Mouse (Mus musculus): ENCODE results near the gene Bend3. TPM values are rescaled to one million over a fixed set of nuclear protein-coding genes. Genes with fewer than 3 reads are reported as not detected.

Bend3 gene
- total RNA-seq, 2 experiments from 2014 or later = 5.6 to 7.4 TPM

- intact Hi-C loops (cut with DNase I) = loop anchor here (2.0 kb wide), 1 partner anchor 57 kb away; no protein-coding TSS in a partner anchor
Observed at GRCm38 (mm10) chr10:43477865-43478681, 558 bp upstream of the Bend3 start.

GRCm38 (mm10) chr10:43479436-43480157, 966 bp downstream of the Bend3 start:
- intact Hi-C loops (cut with DNase I) = loop anchor here (2.0 kb wide), 2 partner anchors 59 to 61 kb away; partner anchors contain the start of gene 1700021F05Rik

More at GRCm38 (mm10) chr10:43477865-43478681, 558 bp upstream of the Bend3 start:
- peak; percentile 34 to 70 for DNase-seq (ENCODE audit: extremely low spot score in 1 of 2, low spot score in 2 of 2)

GRCm38 (mm10) chr10:43480227-43480849, 1.7 kb downstream of the Bend3 start:
- no peak for DNase-seq (ENCODE audit: extremely low spot score in 1 of 2, low spot score in 2 of 2)
- intact Hi-C loops (cut with DNase I) = loop anchor here (2.0 kb wide), 1 partner anchor 60 kb away; the partner anchor contains the start of gene 1700021F05Rik

More at GRCm38 (mm10) chr10:43479436-43480157, 966 bp downstream of the Bend3 start:
- peak; percentile 48 to 88 for DNase-seq (ENCODE audit: extremely low spot score in 1 of 2, low spot score in 2 of 2)

GRCm38 (mm10) chr10:43481179-43481578, 2.5 kb downstream of the Bend3 start:
- intact Hi-C loops (cut with DNase I) = loop anchor here (2.0 kb wide), 1 partner anchor 60 kb away; the partner anchor contains the start of gene 1700021F05Rik
- no peak for DNase-seq (ENCODE audit: extremely low spot score in 1 of 2, low spot score in 2 of 2)

GRCm38 (mm10) chr10:43482021-43482420, 3.4 kb downstream of the Bend3 start:
- intact Hi-C loops (cut with DNase I) = no loop called here
- DNase-seq (ENCODE audit: extremely low spot score in 1 of 2, low spot score in 2 of 2) = no peak

- DNase-seq (ENCODE audit: extremely low spot score in 1 of 2, low spot score in 2 of 2) = peak in 1 of 2 experiments; percentile 51
- intact Hi-C loops (cut with DNase I) = no loop called here
Observed at GRCm38 (mm10) chr10:43483426-43483995, 4.9 kb downstream of the Bend3 start.

GRCm38 (mm10) chr10:43485751-43486268, 7.2 kb downstream of the Bend3 start:
- no peak for DNase-seq (ENCODE audit: extremely low spot score in 1 of 2, low spot score in 2 of 2)

GRCm38 (mm10) chr10:43487441-43488010, 8.9 kb downstream of the Bend3 start:
- intact Hi-C loops (cut with DNase I) = no loop called here

More at GRCm38 (mm10) chr10:43485751-43486268, 7.2 kb downstream of the Bend3 start:
- intact Hi-C loops (cut with DNase I) = no loop called here

GRCm38 (mm10) chr10:43488258-43488657, 9.6 kb downstream of the Bend3 start:
- no peak for DNase-seq (ENCODE audit: extremely low spot score in 1 of 2, low spot score in 2 of 2)
- intact Hi-C loops (cut with DNase I) = no loop called here

More at GRCm38 (mm10) chr10:43487441-43488010, 8.9 kb downstream of the Bend3 start:
- DNase-seq (ENCODE audit: extremely low spot score in 1 of 2, low spot score in 2 of 2) = no peak

- intact Hi-C loops (cut with DNase I) = no loop called here
- DNase-seq (ENCODE audit: extremely low spot score in 1 of 2, low spot score in 2 of 2) = no peak
Observed at GRCm38 (mm10) chr10:43489139-43489538, 10.5 kb downstream of the Bend3 start.

- intact Hi-C loops (cut with DNase I) = no loop called here
- DNase-seq (ENCODE audit: extremely low spot score in 1 of 2, low spot score in 2 of 2) = no peak
Observed at GRCm38 (mm10) chr10:43489550-43489949, 10.9 kb downstream of the Bend3 start.

- DNase-seq (ENCODE audit: extremely low spot score in 1 of 2, low spot score in 2 of 2) = no peak
- intact Hi-C loops (cut with DNase I) = no loop called here
Observed at GRCm38 (mm10) chr10:43490034-43490433, 11.4 kb downstream of the Bend3 start.

GRCm38 (mm10) chr10:43490846-43491245, 12.2 kb downstream of the Bend3 start:
- DNase-seq (ENCODE audit: extremely low spot score in 1 of 2, low spot score in 2 of 2) = no peak
- intact Hi-C loops (cut with DNase I) = no loop called here

GRCm38 (mm10) chr10:43502599-43502998, 24.0 kb downstream of the Bend3 start:
- DNase-seq (ENCODE audit: extremely low spot score in 1 of 2, low spot score in 2 of 2) = no peak
- intact Hi-C loops (cut with DNase I) = no loop called here

GRCm38 (mm10) chr10:43504291-43504690, 25.7 kb downstream of the Bend3 start:
- no peak for DNase-seq (ENCODE audit: extremely low spot score in 1 of 2, low spot score in 2 of 2)
- intact Hi-C loops (cut with DNase I) = no loop called here

- DNase-seq (ENCODE audit: extremely low spot score in 1 of 2, low spot score in 2 of 2) = no peak
- intact Hi-C loops (cut with DNase I) = no loop called here
Observed at GRCm38 (mm10) chr10:43507051-43507450, 28.4 kb downstream of the Bend3 start.

- intact Hi-C loops (cut with DNase I) = no loop called here
- no peak for DNase-seq (ENCODE audit: extremely low spot score in 1 of 2, low spot score in 2 of 2)
Observed at GRCm38 (mm10) chr10:43509228-43509627, 30.6 kb downstream of the Bend3 start.

- intact Hi-C loops (cut with DNase I) = no loop called here
- no peak for DNase-seq (ENCODE audit: extremely low spot score in 1 of 2, low spot score in 2 of 2)
Observed at GRCm38 (mm10) chr10:43512976-43513375, 34.3 kb downstream of the Bend3 start.

Data from left cerebral cortex, postnatal 10 days (tissue).